Mouse (Mus musculus): ENCODE data around the gene Depdc1b.
A peak's percentile ranks its signal among the peaks of the same experiment; 100 is the strongest.

Depdc1b gene

GRCm38 (mm10) chr13:108315702-108316486 is at the start of gene Depdc1b:
Gene Depdc1b, plus strand, starts transcription at chr13:108316332.
- no peaks in the 10 kb centered on the region for H3K36me3 ChIP-seq (ENCODE audit: control insufficient read depth, insufficient read depth, low read length, poor library complexity, severe bottlenecking)
- H3K27me3 ChIP-seq (ENCODE audit: control insufficient read depth, insufficient read depth, low read length, poor library complexity, severe bottlenecking) = no peaks in the 10 kb centered on the region
- DNase-seq (ENCODE audit: low read depth, low spot score) = peak; percentile 91

GRCm38 (mm10) chr13:108267841-108268634 is 48.1 kb upstream of the Depdc1b start:
- Histone ChIP-seq H3K36me3 (ENCODE audit: control insufficient read depth, insufficient read depth, low read length, poor library complexity, severe bottlenecking) (no peaks in the 10 kb centered on the region), H3K27me3 (ENCODE audit: control insufficient read depth, insufficient read depth, low read length, poor library complexity, severe bottlenecking) (no peaks in the 10 kb centered on the region)
- DNase-seq (ENCODE audit: low read depth, low spot score) = no peak

DNA sequence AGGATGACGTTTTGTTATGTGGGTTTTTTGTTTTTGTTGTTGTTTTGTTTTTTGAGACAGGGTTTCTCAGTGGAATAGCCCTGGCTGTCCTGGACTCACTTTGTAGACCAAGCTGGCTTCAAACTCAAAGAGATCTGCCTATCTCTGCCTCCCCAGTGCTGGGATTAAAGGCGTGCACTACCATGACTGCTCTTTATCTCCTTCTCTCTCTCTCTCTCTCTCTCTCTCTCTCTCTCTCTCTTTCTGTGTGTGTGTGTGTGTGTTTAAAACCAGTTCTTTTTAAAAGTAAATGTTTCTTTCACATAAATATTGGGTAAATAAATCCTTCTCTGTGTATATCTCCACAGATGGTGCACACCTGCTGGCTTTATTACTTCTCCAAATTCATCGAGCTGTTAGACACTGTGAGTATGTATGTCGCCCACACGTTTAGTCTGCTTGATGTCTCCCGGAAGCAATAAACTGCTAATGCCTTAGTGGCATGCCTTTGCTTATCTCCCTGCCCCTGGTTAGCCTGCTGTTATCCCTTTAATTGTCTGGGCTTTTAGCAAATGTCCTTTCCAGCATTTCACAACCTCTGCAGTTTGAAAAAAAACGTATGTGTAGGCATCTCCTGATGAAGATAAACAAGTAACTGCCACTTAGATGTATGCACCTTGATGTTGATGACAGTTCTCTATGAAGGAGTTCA is 44.5 kb upstream of the Depdc1b start:
- no peak for DNase-seq (ENCODE audit: low read depth, low spot score)
- Histone ChIP-seq H3K36me3 (ENCODE audit: control insufficient read depth, insufficient read depth, low read length, poor library complexity, severe bottlenecking) (no peaks in the 10 kb centered on the region), H3K27me3 (ENCODE audit: control insufficient read depth, insufficient read depth, low read length, poor library complexity, severe bottlenecking) (no peaks in the 10 kb centered on the region)

DNA sequence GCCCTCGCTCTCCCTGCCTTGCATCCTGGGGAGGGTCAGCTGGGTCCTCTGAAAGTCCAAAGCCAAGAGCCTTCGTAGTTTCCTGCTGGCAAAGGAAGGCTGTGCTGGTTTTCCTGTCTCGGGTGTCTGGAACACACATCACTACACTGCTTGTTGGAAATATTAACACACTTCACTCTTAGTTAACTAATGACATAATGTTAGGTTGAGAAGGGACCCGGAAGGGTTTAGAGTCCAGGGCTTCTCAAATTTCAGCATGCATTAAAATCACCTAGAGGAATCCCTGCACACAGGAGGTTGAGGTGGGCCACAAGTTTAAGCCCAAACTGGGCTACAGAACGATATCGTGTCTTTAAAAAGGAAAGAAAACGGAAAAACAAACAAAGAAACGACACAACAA is 43.8 kb upstream of the Depdc1b start:
- H3K27me3 ChIP-seq (ENCODE audit: control insufficient read depth, insufficient read depth, low read length, poor library complexity, severe bottlenecking) = no peaks in the 10 kb centered on the region
- no peak for DNase-seq (ENCODE audit: low read depth, low spot score)

DNA sequence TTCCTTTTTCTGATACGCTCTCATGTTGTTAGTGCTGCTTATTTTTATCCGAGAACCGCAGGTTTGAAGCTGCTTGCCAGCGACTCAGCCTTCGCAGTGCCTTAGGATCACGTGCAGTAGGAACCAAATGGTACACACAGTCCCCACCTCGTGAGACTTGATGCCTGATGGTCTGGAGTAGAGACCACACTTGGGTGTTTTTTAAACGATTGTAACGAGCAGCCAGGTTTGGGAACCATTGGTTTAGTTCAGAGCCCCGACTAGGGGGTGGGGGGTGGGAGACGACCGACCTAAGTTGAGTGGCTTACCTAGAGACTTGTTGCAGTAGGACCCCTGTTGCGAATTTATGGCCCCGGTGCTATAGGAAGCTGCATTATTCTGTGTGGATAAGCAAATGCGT is 43.1 kb upstream of the Depdc1b start:
- DNase-seq (ENCODE audit: low read depth, low spot score) = no peak
- Histone ChIP-seq H3K27me3 (ENCODE audit: control insufficient read depth, insufficient read depth, low read length, poor library complexity, severe bottlenecking) (no peaks in the 10 kb centered on the region), H3K36me3 (ENCODE audit: control insufficient read depth, insufficient read depth, low read length, poor library complexity, severe bottlenecking) (no peaks in the 10 kb centered on the region)

More for the DNA sequence above, 43.8 kb upstream of the Depdc1b start:
- no peaks in the 10 kb centered on the region for H3K36me3 ChIP-seq (ENCODE audit: control insufficient read depth, insufficient read depth, low read length, poor library complexity, severe bottlenecking)

DNA sequence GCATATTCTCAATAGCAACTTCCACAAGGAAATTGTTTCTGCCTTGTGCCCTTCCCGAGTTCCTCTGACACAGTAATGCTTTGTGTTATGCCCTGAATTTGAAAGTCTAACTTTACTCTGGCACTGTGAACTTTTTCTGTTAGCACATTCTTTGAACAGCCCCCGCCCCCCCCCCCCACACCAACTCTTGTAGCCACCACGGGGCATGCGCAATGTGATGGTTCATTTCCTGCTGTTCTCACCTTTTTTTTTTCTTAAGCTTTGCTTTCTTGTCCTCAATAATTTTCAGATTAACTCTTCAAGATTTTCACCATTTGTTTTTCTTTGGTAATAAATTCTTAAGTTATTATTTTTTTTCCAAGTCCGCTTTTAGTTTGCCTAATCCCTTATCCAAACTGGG is 42.7 kb upstream of the Depdc1b start:
- H3K27me3 ChIP-seq (ENCODE audit: control insufficient read depth, insufficient read depth, low read length, poor library complexity, severe bottlenecking) = no peaks in the 10 kb centered on the region
- DNase-seq (ENCODE audit: low read depth, low spot score) = no peak

DNA sequence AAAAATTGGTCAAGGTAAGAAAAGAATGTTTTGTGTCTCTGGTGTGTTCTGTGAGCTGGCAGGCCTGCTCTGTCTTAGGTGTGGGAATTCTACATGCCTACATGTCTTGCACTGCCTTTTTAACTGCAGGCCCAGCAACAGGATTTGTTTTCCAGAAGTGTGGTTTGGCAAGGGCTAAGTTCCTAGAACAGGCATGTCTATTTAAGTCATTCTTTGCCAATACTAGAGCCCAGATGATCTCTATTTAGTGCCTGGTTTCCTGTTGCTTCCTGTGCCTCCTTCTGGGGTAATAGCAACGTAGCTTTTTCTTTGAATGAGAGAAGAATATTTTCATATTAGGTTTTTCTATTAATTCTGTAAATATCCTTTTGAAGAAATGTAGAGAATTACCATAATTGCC is 39.6 kb upstream of the Depdc1b start:
- Histone ChIP-seq H3K36me3 (ENCODE audit: control insufficient read depth, insufficient read depth, low read length, poor library complexity, severe bottlenecking) (no peaks in the 10 kb centered on the region), H3K27me3 (ENCODE audit: control insufficient read depth, insufficient read depth, low read length, poor library complexity, severe bottlenecking) (no peaks in the 10 kb centered on the region)
- DNase-seq (ENCODE audit: low read depth, low spot score) = no peak

More for the DNA sequence above, 42.7 kb upstream of the Depdc1b start:
- H3K36me3 ChIP-seq (ENCODE audit: control insufficient read depth, insufficient read depth, low read length, poor library complexity, severe bottlenecking) = no peaks in the 10 kb centered on the region

DNA sequence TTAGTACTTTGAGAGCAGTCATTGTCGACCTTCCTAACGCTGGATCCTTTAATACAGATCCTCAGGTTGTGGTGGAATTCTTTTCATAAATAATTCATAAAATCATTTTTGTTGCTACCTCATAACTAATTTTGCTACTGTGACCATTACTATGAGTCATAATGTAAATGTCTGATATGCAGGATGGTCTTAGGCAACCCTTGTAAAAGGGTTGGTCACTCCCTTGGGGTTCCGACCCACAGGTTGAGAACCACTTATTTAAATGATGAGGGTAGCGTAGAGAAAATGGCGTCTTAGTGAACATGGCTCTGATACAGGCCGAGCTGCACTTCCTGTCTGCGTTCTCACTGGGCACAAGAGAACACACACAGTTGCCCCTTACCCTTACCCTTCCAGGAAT is 38.8 kb upstream of the Depdc1b start:
- Histone ChIP-seq H3K27me3 (ENCODE audit: control insufficient read depth, insufficient read depth, low read length, poor library complexity, severe bottlenecking) (no peaks in the 10 kb centered on the region), H3K36me3 (ENCODE audit: control insufficient read depth, insufficient read depth, low read length, poor library complexity, severe bottlenecking) (no peaks in the 10 kb centered on the region)
- no peak for DNase-seq (ENCODE audit: low read depth, low spot score)

DNA sequence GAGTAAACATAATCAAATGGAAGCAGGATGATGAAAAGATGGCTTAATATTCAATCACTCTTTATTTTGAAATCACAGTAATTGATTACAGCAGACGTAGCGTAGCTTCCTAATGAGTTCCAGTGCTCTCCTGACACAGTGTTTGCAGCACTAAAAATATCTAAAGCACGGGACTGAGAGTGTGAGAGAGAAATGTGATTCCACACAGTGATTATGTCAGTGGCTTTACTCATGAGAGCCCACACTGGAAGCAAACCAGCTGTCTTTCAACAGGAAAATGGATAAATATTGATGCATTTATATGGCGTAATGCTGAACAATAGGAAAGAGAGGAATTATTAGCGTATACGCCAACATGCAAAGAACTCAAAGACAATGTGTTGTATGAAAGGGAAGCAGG is 37.5 kb upstream of the Depdc1b start:
- no peaks in the 10 kb centered on the region for H3K36me3 ChIP-seq (ENCODE audit: control insufficient read depth, insufficient read depth, low read length, poor library complexity, severe bottlenecking)
- H3K27me3 ChIP-seq (ENCODE audit: control insufficient read depth, insufficient read depth, low read length, poor library complexity, severe bottlenecking) = no peaks in the 10 kb centered on the region
- DNase-seq (ENCODE audit: low read depth, low spot score) = no peak

GRCm38 (mm10) chr13:108284312-108284711 is 31.8 kb upstream of the Depdc1b start:
- DNase-seq (ENCODE audit: low read depth, low spot score) = no peak
- H3K36me3 ChIP-seq (ENCODE audit: control insufficient read depth, insufficient read depth, low read length, poor library complexity, severe bottlenecking) = no peaks in the 10 kb centered on the region
- H3K27me3 ChIP-seq (ENCODE audit: control insufficient read depth, insufficient read depth, low read length, poor library complexity, severe bottlenecking) = no peaks in the 10 kb centered on the region

DNA sequence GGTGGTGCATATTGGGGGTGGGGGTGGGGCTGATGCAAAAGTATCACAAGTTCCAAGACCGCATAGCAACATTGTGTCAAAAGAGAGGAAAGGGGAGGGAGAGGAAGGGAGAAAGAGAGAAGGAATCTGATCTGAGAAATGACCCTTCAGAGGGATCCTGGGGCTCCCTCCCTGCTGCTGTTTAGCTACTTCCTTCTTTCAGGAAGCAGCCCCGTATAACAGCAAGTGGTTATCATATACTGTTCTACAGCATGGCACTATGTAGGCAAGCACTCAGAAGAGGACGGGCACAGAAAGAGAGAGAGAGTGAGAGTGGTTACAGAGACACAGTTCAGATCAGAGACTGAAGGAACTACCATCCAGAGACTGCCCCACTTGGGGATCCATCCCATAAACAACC is 28.2 kb upstream of the Depdc1b start:
- H3K36me3 ChIP-seq (ENCODE audit: control insufficient read depth, insufficient read depth, low read length, poor library complexity, severe bottlenecking) = no peaks in the 10 kb centered on the region
- no peaks in the 10 kb centered on the region for H3K27me3 ChIP-seq (ENCODE audit: control insufficient read depth, insufficient read depth, low read length, poor library complexity, severe bottlenecking)
- DNase-seq (ENCODE audit: low read depth, low spot score) = no peak

GRCm38 (mm10) chr13:108289436-108289835 is 26.7 kb upstream of the Depdc1b start:
- Histone ChIP-seq H3K27me3 (ENCODE audit: control insufficient read depth, insufficient read depth, low read length, poor library complexity, severe bottlenecking) (no peaks in the 10 kb centered on the region), H3K36me3 (ENCODE audit: control insufficient read depth, insufficient read depth, low read length, poor library complexity, severe bottlenecking) (no peaks in the 10 kb centered on the region)
- DNase-seq (ENCODE audit: low read depth, low spot score) = peak; percentile 13

DNA sequence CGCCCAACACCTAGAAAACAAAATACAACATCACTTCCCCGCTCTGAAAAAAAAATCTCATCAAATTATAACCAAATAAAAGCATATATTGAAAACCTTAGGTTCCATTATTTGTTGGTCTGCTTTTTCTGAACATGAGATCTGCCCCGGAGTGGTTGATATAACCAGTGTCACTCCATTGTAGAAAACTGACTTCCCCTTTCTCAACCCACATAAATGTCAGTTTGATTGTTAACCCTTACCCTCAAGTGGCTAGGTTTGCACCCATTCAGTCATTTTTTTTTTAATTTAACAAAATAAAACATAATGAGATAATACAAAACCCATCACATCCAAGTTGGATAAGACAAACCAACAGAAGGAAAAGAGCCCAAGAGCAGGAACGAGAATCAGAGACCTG is 25.8 kb upstream of the Depdc1b start:
- Histone ChIP-seq H3K27me3 (ENCODE audit: control insufficient read depth, insufficient read depth, low read length, poor library complexity, severe bottlenecking) (no peaks in the 10 kb centered on the region), H3K36me3 (ENCODE audit: control insufficient read depth, insufficient read depth, low read length, poor library complexity, severe bottlenecking) (no peaks in the 10 kb centered on the region)
- no peak for DNase-seq (ENCODE audit: low read depth, low spot score)

DNA sequence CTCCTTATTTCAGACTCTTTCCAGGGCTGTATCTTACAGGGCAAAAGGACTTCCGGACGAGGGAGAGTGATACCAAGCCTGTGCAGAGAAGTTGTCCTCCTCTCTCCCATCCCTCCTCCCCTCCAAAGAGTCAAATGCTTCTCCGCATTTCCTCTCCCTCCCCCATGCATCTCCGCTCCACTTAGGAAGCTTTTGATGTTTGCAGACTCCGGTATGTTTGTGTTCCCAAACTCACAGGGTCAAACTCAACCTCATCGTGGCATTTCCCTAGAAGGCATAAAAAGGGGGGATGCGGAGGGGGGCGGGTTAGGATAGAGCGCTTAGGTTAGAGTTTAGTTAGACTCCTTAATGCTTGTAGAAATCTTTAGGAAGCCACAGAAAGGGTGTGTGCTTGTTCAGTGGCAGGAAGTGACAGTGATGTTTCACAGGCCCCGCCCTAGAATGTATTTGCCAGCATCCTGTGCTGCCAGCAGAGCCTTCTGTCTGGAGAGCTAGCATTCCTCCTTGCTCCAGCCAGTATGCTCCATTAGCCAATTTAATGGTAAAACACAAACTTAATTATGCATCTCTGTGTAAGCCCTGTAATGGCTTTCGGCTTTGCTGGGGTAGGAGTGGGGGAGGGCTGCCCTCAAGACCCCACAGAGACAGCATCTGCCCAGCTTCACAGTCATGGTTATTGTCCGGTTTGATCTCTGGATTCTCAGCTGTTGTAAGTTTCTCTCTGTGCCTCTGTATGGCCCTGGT is 18.6 kb upstream of the Depdc1b start:
- DNase-seq (ENCODE audit: low read depth, low spot score) = peak; percentile 39
- Histone ChIP-seq H3K27me3 (ENCODE audit: control insufficient read depth, insufficient read depth, low read length, poor library complexity, severe bottlenecking) (no peaks in the 10 kb centered on the region), H3K36me3 (ENCODE audit: control insufficient read depth, insufficient read depth, low read length, poor library complexity, severe bottlenecking) (no peaks in the 10 kb centered on the region)
